Mouse (Mus musculus) liver, embryonic 13.5 days (tissue): ENCODE data around the gene Fkbp2. TPM values are rescaled to one million over a fixed set of nuclear protein-coding genes. Genes with fewer than 3 reads are reported as not detected.

ENCODE experiments used
- ATAC-seq: fragments of 200-750 bp; cut with Nextera tagmentation; 2 replicates; pipeline ENCODE4 v1.8.0; 2017; ENCODE audit warnings: low read depth, mild to moderate bottlenecking, moderate number of reproducible peaks, moderate library complexity
- DNase-seq: peaks from one replicate; pipeline ENCODE4 v3.0.0; 2022
- H3K27ac ChIP-seq: fragments of 300-500 bp; sonication (generic); 2 replicates; pipeline ENCODE4 v1.5.1; 2015; ENCODE audit warnings: moderate library complexity, mild to moderate bottlenecking, inconsistent platforms
- H3K27me3 ChIP-seq: fragments of 300-500 bp; sonication (generic); 2 replicates; pipeline ENCODE4 v1.6.1; 2015; ENCODE audit warnings: mild to moderate bottlenecking, inconsistent platforms
- H3K36me3 ChIP-seq: fragments of 300-500 bp; sonication (generic); 2 replicates; pipeline ENCODE4 v1.6.1; 2015; ENCODE audit warnings: mild to moderate bottlenecking, inconsistent platforms
- H3K4me1 ChIP-seq: fragments of 300-500 bp; sonication (generic); replicated peaks from 2 replicates; pipeline ENCODE4 v1.6.1; 2015; ENCODE audit warnings: inconsistent platforms
- H3K4me2 ChIP-seq: fragments of 300-500 bp; sonication (generic); 2 replicates; pipeline ENCODE4 v1.6.1; 2015; ENCODE audit warnings: inconsistent platforms, mild to moderate bottlenecking, moderate library complexity
- H3K4me3 ChIP-seq: fragments of 300-500 bp; sonication (generic); replicated peaks from 2 replicates; pipeline ENCODE4 v1.5.1; 2015; ENCODE audit warnings: mild to moderate bottlenecking, inconsistent platforms
- H3K9ac ChIP-seq: fragments of 300-500 bp; sonication (generic); 2 replicates; pipeline ENCODE4 v1.6.1; 2015; ENCODE audit warnings: mild to moderate bottlenecking, inconsistent platforms
- H3K9me3 ChIP-seq: fragments of 300-500 bp; sonication (generic); replicated peaks from 2 replicates; pipeline ENCODE4 v1.6.1; 2016; ENCODE audit warnings: inconsistent platforms
- WGBS: fragments of 180-500 bp; shearing (Covaris S2); methylation state at CpG from one replicate; pipeline ENCODE4 v1.1.7; 2015; ENCODE audit not compliant: insufficient replicate concordance; 5-methylcytosine and 5-hydroxymethylcytosine counted together
- polyA plus RNA-seq: library from polyadenylated mRNA; unstranded; fragments of >200 nt; fragmentation: Nextera tagmentation; extraction: Ambion mirVana; gene quantifications from 2 replicates; pipeline ENCODE4 v1.2.1, GENCODE M21; 2015

The Fkbp2 gene
- polyA plus RNA-seq, 1 experiment from 2014 or later = 91.6 TPM

DNA sequence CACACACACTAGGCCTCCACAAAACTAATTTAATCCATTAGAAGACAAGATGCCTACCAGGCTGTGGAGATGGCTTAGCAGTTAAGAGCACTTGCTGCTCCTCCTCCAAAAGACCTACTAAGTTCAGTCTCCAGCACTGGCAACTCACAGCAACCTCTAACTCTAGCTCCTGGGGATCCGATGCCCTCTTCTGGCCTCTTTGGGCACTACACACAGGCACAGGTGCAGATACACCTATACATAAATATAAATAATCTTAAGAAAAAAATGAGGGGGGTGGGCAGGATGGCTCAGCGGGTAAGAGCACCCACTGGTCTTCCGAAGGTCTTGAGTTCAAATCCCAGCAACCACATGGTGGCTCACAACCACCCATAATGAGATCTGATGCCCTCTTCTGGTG lies 44.0 kb downstream of the Fkbp2 start:
- 22% methylated on average over 3 of the region's 3 CpGs for WGBS
- no peak overlapping the region for H3K27ac ChIP-seq
- H3K27me3 ChIP-seq = peaks cover 55% of the 10 kb centered on the region

DNA sequence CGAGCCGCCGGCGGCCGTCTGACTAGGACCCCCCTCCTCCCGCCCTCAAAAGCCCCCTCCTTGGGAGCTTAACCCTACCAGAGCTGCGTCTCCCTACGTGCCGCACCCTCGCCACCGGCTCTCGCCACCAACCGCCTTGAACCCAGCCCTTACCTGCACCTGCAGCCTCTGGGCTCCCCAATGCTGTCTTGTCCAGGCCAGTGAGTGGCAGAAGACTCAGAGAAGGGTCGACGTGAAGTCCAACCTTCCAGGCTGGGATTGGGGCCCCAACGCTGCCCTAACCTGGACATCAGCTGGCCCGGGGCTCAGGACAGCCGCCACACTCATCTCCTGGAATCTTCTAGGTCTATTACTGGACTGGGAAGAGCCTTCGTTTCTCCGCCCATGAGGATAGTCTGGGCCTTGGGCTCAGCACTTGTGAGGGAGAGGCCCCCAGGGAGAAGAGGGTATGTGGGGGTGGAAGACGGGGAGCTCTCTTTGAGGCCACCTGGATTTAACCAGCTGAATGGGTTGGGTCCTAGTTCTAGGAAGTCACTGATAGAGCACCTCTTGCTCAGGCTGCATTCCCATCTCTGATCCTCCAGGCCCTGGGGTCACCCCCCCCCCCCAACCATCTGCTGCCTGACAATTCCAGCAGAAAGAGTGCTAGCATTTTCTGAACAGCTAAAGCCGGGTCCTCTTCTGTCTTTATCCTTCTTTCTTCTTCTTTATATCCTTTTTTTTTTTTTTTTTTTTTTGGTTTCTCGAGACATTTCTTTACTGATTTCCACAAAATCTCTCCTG lies 45.9 kb downstream of the Fkbp2 start, which contains the start of gene Kcnk4:
Gene Kcnk4 (minus strand): TSS at position 321 of the 783 bp plus-strand sequence.
- Histone ChIP-seq H3K4me1 (peaks cover 8% of the 10 kb centered on the region), H3K27me3 (peaks cover 71% of the 10 kb centered on the region), H3K27ac (no peak within 1 kb of the TSS), H3K9me3 (no peaks in the 10 kb centered on the region), H3K4me2 (peak within 1 kb of the TSS; percentile 53), H3K36me3 (no peaks in the 10 kb centered on the region), H3K4me3 (peak within 1 kb of the TSS; percentile 33), H3K9ac (0 out of 2 replicates have a peak within 1 kb of the TSS, but pooled peaks have one; percentile 9)
- DNase-seq (no peak), ATAC-seq (no peak)
- WGBS = 17% methylated on average over 19 of the region's 23 CpGs

More for the DNA sequence above, 44.0 kb downstream of the Fkbp2 start:
- ATAC-seq (no peak), DNase-seq (no peak)
- H3K9ac ChIP-seq = no peak overlapping the region
- H3K9me3 ChIP-seq = no peaks in the 10 kb centered on the region
- peaks cover 20% of the 10 kb centered on the region for H3K4me1 ChIP-seq
- no peaks in the 10 kb centered on the region for H3K36me3 ChIP-seq
- no peak overlapping the region for H3K4me3 ChIP-seq
- H3K4me2 ChIP-seq = no peak overlapping the region

DNA sequence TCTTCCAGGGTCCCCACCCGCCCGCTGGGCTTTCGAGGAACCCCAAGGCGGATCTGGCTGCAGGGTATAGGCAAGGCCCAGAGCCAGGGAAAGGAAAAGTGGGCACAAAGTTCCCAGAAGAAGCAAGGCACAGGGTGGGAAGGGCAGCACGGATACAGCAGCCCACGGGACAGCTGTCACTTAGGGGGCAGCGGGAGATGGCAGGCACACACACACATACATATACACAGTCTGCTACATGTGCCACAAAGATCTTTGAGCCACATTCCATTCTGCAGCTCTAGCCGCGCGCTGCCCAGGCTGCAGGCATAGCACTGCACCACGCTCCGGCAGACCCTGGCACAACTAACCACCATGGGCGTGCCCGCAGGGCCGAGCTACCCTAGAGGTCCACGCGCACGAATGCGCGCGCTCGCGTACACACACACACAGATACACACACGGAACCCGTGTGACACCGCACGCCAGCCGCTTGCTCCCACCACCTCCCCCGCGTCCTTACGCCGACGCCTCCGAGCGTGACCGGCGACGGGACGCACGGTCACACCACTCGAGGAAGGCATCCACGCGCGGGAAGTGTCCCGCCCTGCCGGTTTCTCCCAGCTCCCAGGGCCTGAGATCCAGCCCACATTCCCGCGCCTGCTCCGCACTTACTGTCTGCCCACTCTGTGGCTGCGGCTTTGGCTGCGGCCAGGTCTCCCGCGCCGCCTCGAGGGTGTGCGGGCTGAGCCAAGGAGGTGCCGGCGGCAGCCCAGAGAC lies 46.7 kb downstream of the Fkbp2 start:
- H3K4me2 ChIP-seq = peak overlapping the region; percentile 53
- H3K9me3 ChIP-seq = no peaks in the 10 kb centered on the region
- no peaks in the 10 kb centered on the region for H3K36me3 ChIP-seq
- no peak for ATAC-seq
- H3K27me3 ChIP-seq = peaks cover 78% of the 10 kb centered on the region
- no peak overlapping the region for H3K27ac ChIP-seq
- H3K9ac ChIP-seq = 0 out of 2 replicates have a peak overlapping the region, but pooled peaks have one; percentile 9
- peaks cover 8% of the 10 kb centered on the region for H3K4me1 ChIP-seq
- WGBS = 9% methylated on average over 50 of the region's 58 CpGs
- no peak for DNase-seq
- peak overlapping the region; percentile 33 for H3K4me3 ChIP-seq

DNA sequence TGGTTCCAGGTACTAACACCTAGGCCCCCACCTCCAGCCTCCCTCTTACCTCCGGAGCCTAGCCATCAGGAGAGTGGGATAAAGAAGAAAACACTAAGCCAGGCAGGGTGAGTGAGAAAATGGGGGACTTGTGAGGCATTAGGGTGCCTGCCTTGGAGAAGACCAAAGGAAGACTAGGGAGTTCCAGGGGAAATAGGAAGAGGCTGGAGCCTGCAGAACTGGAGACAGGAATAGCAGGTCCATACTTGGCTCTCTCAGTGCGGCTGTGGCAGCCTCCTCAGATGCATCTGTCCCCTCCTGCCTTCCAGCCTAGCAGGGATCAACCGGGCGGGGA lies 47.2 kb downstream of the Fkbp2 start:
- DNase-seq = no peak
- no peak overlapping the region for H3K9ac ChIP-seq
- H3K4me3 ChIP-seq = no peak overlapping the region
- H3K36me3 ChIP-seq = no peaks in the 10 kb centered on the region
- H3K27me3 ChIP-seq = peaks cover 83% of the 10 kb centered on the region
- H3K9me3 ChIP-seq = no peaks in the 10 kb centered on the region
- ATAC-seq = no peak
- H3K27ac ChIP-seq = no peak overlapping the region
- H3K4me2 ChIP-seq = no peak overlapping the region
- WGBS = 18% methylated on average over 4 of the region's 4 CpGs
- peaks cover 8% of the 10 kb centered on the region for H3K4me1 ChIP-seq

DNA sequence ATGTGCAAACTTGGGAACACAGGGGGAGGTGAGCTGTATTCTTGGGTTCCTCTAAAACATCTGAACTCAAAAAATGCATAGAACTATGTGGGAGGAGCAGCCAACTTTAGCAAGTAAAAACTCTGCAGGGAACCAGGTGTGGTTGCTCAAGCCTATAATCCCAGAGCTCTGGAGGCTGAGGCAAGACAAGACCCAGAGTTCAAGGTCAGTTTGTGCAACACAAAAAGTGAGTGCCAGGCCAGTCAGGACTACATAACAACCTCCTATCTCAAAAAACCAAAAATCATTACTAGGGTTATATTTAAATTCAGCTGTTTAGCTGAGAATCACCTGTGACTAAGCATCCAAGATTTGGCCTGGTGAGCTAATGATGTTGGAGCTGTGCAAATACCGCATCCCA lies 48.3 kb downstream of the Fkbp2 start:
- Histone ChIP-seq H3K27me3 (peaks cover 91% of the 10 kb centered on the region), H3K4me3 (no peak overlapping the region), H3K9ac (no peak overlapping the region), H3K4me1 (peaks cover 9% of the 10 kb centered on the region), H3K27ac (no peak overlapping the region), H3K9me3 (no peaks in the 10 kb centered on the region), H3K36me3 (no peaks in the 10 kb centered on the region), H3K4me2 (no peak overlapping the region)
- WGBS = 37% methylated on average over 1 of the region's 1 CpGs
- DNase-seq (no peak), ATAC-seq (no peak)

DNA sequence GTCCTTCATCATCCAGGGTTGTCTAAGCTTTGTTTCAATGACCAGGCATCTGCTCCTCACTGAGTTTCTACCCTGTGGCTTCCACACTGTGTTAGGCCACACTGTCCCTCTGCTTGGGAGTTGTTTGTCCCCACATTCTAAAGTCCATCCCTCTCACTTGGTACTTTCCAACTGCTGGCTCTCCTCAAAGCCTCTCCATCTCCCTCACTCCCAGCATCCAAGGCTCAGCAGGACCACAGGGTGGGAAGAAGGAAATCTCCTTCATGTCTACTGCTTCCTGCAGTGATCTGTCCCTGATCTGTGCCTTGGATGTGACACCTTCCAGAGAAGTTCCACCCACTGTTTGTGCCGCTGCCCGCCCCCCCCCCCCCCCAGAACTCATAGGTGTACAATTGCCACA lies 49.3 kb downstream of the Fkbp2 start:
- Histone ChIP-seq H3K27me3 (peaks cover 97% of the 10 kb centered on the region), H3K36me3 (no peaks in the 10 kb centered on the region), H3K4me1 (peaks cover 19% of the 10 kb centered on the region), H3K9ac (no peak overlapping the region), H3K27ac (no peak overlapping the region), H3K4me2 (no peak overlapping the region), H3K4me3 (no peak overlapping the region), H3K9me3 (no peaks in the 10 kb centered on the region)
- ATAC-seq (no peak), DNase-seq (no peak)
- WGBS = 0% methylated on average over 2 of the region's 2 CpGs

DNA sequence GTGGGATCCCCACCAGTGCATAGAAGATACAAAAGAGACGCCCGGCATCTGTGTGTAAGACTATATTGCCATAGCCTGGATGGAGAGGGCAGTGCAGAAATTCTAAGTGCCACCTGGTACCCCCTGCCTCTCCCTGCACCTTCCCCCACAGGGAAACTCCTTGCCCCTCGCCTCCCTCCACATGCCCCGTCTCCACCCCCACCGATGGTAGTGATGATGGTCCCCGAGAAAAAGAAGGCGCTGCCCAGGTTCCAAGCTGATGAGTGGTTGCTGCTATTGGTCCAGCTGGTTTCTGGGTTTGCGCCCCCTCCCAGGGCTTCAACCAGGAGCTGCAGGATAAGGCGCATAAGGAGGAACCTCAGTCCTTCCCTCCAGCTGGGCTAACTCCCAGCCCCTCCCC lies 52.2 kb downstream of the Fkbp2 start:
- peaks cover 95% of the 10 kb centered on the region for H3K27me3 ChIP-seq
- no peak overlapping the region for H3K4me2 ChIP-seq
- no peak overlapping the region for H3K4me3 ChIP-seq
- no peaks in the 10 kb centered on the region for H3K9me3 ChIP-seq
- H3K4me1 ChIP-seq = peaks cover 30% of the 10 kb centered on the region
- no peaks in the 10 kb centered on the region for H3K36me3 ChIP-seq
- H3K9ac ChIP-seq = no peak overlapping the region
- DNase-seq = no peak
- WGBS = 15% methylated on average over 9 of the region's 9 CpGs
- no peak overlapping the region for H3K27ac ChIP-seq
- ATAC-seq = no peak

Other genes with a start within 250 kb of the Fkbp2 start
- 6.1 and 6.8 TPM in 2 replicates for gene Rps6ka4, start 139.9 kb downstream of the Fkbp2 start, polyA plus RNA-seq
- 1.9 and 3.1 TPM in 2 replicates for gene Ccdc88b, start 122.3 kb downstream of the Fkbp2 start, polyA plus RNA-seq
- 103 and 106 TPM in 2 replicates for gene Trmt112, start 70.8 kb downstream of the Fkbp2 start, polyA plus RNA-seq
- gene Prdx5, start 70.4 kb downstream of the Fkbp2 start, polyA plus RNA-seq = 97.7 and 101 TPM in 2 replicates
- gene Esrra, start 58.7 kb downstream of the Fkbp2 start, polyA plus RNA-seq = 4.4 and 4.8 TPM in 2 replicates
- gene Catsperz, start 55.1 kb downstream of the Fkbp2 start, polyA plus RNA-seq = 0.51 and 0.73 TPM in 2 replicates
- 0.06 TPM in 1 of 2 replicates, not detected in the other for gene Kcnk4, start 46.0 kb downstream of the Fkbp2 start, polyA plus RNA-seq
- gene Bad, start 38.6 kb downstream of the Fkbp2 start, polyA plus RNA-seq = 32.2 and 34.6 TPM in 2 replicates
- 6.4 and 7.3 TPM in 2 replicates for gene Gpr137, start 38.0 kb downstream of the Fkbp2 start, polyA plus RNA-seq
- gene Ppp1r14b, start 5.5 kb downstream of the Fkbp2 start, polyA plus RNA-seq = 73.6 and 81.7 TPM in 2 replicates
- gene Plcb3, start 4.0 kb downstream of the Fkbp2 start, polyA plus RNA-seq = 5.6 and 6.3 TPM in 2 replicates
- gene Vegfb, start 7.2 kb upstream of the Fkbp2 start, polyA plus RNA-seq = 13.7 and 16.0 TPM in 2 replicates
- 9.8 and 11.8 TPM in 2 replicates for gene Dnajc4, start 12.1 kb upstream of the Fkbp2 start, polyA plus RNA-seq
- gene Nudt22, start 15.6 kb upstream of the Fkbp2 start, polyA plus RNA-seq = 10.7 and 11.1 TPM in 2 replicates
- gene Trpt1, start 15.6 kb upstream of the Fkbp2 start, polyA plus RNA-seq = 2.1 and 2.3 TPM in 2 replicates
- 106 and 107 TPM in 2 replicates for gene Fermt3, start 39.0 kb upstream of the Fkbp2 start, polyA plus RNA-seq
- gene Stip1, start 59.5 kb upstream of the Fkbp2 start, polyA plus RNA-seq = 158 and 201 TPM in 2 replicates
- 3.0 and 3.8 TPM in 2 replicates for gene Macrod1, start 76.3 kb upstream of the Fkbp2 start, polyA plus RNA-seq
- 0.14 and 0.17 TPM in 2 replicates for gene Flrt1, start 125.2 kb upstream of the Fkbp2 start, polyA plus RNA-seq
- 68.9 and 69.3 TPM in 2 replicates for gene Otub1, start 225.8 kb upstream of the Fkbp2 start, polyA plus RNA-seq
- 734 and 757 TPM in 2 replicates for gene Cox8a, start 237.1 kb upstream of the Fkbp2 start, polyA plus RNA-seq